Mouse (Mus musculus) embryonic stem cell, embryonic (primary cell): ENCODE measurements around the gene Tead3.

Experiments used
- CTCF ChIA-PET, 4 experiments: fragments of 300-600 bp in 2 of 4; fragments of 350-600 bp in 2 of 4; sonication (Branson Sonifier 250); formaldehyde crosslinking; loops; one replicate each; lab custom pipeline; 2022; ENCODE audit warnings: inconsistent platforms in 2 of 4; lab: Charles Lee
- POLR2A ChIA-PET, 4 experiments: fragments of 300-600 bp in 2 of 4; fragments of 350-600 bp in 2 of 4; sonication (Branson Sonifier 250); formaldehyde crosslinking; loops; one replicate each; lab custom pipeline; 2022; ENCODE audit warnings: antibody characterized with exemption in 4 of 4, inconsistent platforms in 1 of 4; lab: Charles Lee

Gene Tead3

DNA sequence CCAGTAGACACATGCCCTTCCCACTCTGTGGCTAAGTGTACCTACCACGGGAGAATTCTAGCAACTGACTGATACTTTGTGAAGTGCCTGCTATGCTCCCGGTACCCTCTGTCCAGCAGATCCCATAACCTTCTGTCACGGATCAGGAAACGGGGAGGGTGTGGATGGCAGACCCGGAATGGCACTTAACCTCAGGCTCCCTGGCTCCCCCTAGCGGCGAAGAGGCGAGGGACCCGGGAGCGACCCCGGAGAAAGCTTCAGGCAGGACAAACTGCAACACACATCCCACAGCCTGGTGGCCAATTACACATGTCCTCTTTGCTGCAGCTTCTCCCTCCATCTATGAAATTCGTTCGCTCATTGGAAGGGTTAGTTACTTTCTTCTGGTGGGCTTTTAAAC is 17.8 kb upstream of the Tead3 start:
- POLR2A ChIA-PET, result interaction anchor here (0.5 to 3.9 kb wide), 12 partner anchors 11 to 272 kb away, joined by 3 to 27 read pairs (median 3); partner anchors contain the start of gene Def6 (in 1 of the 4)
- CTCF ChIA-PET, result interaction anchor here (0.5 to 2.8 kb wide), 63 partner anchors 8 to 603 kb away, joined by 3 to 25 read pairs (median 4); partner anchors contain the start of genes Def6 (in 2 of the 4), Tead3 (in 2 of the 4) and Fance (in 1 of the 4)

DNA sequence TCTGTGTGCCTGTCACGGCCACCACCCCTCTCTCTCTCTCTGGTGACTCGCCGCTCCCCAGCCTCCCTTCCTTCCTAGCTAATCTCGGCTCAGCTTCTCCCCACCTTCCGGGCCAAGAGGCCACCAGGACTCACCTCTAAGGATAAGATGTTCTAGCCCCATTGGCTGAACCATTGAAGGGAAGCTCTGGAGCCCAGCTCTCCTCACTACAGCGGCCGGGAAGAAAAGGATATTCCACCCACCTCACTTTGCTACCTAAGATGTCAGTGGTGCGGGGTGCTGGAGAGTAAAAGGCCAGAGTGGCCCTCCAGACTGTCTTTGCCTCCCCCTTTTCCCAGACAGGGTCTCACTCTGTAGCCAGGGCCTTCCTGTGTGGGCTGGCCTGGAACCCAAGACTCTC is 14.5 kb upstream of the Tead3 start, which contains the start of gene Tulp1:
Tulp1 (minus strand) TSS at position 101 of the 400 bp plus-strand sequence.
- ChIA-PET POLR2A (interaction anchor here (0.6 to 45.8 kb wide), 13 partner anchors 10 to 164 kb away, joined by 3 to 990 read pairs (median 5); partner anchors contain the start of genes Tead3 (in 2 of the 4), Fance (in 1 of the 4) and Rpl10a (in 1 of the 4)), CTCF (interaction anchor here (0.5 to 1.1 kb wide), 7 partner anchors 10 to 1465 kb away, joined by 3 to 7 read pairs (median 4); no protein-coding TSS in a partner anchor)

DNA sequence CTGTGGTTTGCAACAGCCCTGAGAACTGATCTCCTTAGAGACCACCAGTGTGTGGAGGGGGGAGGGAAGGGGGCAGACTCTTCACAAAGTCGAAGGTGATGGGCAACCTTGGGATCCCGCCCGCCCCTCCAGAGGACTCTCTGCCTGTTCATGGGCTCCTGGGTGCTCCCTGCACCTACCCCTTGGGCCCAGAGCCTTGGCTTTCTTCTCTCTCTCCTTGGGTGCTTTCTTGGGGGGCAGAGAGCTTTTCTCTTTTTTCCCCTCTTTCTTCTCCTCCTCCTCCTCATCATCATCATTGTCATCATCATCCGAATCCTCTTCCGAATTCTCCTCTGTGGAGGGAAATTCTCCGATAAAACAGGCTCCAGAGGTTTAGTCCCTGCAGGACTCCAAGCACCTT is 12.9 kb upstream of the Tead3 start:
- CTCF ChIA-PET, result interaction anchor here in 2 of 4 experiments (0.6 to 1.0 kb wide), 4 partner anchors 8 to 281 kb away, joined by 3 read pairs; no protein-coding TSS in a partner anchor
- POLR2A ChIA-PET, result interaction anchor here in 3 of 4 experiments (0.9 to 45.8 kb wide), 7 partner anchors 13 to 140 kb away, joined by 3 to 990 read pairs (median 7); partner anchors contain the start of genes Tead3 (in 2 of the 3), Fance (in 1 of the 3) and Rpl10a (in 1 of the 3)

DNA sequence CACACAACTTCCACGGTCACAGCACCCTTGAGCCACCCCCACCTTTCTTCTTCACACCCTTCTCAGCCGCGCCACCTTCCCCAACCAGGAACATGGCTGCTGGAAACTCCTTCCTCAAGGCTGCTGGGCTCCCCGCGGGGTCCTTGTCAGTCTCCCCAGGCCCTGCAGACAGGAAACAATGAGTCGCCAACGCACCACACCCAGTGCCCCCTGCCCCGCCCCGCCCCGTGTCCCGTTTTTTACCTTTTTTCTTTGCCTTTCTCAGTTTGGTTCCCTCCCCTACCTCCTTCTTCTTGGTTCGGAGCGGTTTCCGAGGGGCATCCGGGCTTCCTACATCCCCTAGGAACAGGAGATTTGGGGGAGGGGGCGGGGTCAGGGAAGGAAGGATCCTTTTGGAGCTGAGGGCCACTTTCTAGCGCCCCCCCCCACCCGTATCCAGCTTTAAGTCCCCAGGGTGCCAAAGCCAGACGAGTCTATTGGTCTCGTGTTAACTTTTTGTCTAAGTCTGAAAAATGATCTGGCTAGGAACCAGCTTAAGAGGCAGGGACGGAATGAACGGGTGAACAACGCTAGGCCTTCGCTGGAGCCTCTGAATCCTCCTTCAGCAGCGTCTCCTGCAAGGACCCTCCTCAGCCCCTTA is 12.2 kb upstream of the Tead3 start:
- ChIA-PET CTCF (interaction anchor here (0.5 to 0.7 kb wide), 5 partner anchors 9 to 127 kb away, joined by 3 to 4 read pairs (median 3); no protein-coding TSS in a partner anchor), POLR2A (interaction anchor here in 2 of 4 experiments (0.6 to 45.8 kb wide), 6 partner anchors 13 to 260 kb away, joined by 3 to 990 read pairs (median 8); partner anchors contain the start of genes Fance (in 1 of the 2), Rpl10a (in 1 of the 2) and Tead3 (in 1 of the 2))

DNA sequence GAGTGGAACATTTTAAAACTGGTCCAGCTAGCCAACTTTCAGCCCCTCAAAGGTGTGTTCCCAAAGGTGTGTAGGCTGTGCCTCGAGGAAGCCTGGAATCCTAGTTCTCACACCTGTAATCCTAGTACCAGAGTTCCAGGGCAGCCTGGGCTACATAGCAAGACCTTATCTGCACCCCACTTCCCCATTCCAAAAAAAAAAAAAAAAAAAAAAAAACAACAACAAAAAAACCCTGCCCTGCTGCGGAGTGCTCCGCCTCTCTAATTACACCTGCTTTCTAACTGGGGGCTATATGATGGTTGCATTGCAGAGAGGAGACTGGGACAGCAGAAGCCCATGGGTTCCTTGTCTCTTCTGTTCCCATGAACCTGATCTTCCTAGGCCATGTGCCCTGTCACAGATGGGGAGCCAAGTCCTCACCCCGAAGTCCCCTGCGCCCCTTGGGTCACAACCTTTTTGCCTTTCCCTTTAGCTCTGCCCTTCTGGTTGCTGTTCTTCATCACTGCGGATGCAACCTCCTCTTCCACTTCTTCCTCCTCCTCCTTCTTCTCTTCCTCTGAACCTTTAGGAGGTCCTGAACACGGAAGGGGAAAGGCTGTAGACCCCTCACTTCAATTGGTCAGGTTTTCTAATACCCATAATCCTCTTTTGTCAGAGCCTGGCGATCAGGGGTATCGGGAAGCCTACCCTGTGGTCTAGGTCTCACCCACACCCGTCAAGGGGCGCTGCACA is 11.5 kb upstream of the Tead3 start:
- ChIA-PET POLR2A (interaction anchor here in 1 of 4 experiments (0.6 to 45.8 kb wide), 6 partner anchors 12 to 261 kb away, joined by 3 to 990 read pairs (median 4); partner anchors contain the start of genes Fance, Rpl10a and Tead3), CTCF (interaction anchor here in 2 of 4 experiments (0.5 to 0.6 kb wide), 3 partner anchors 10 to 51 kb away, joined by 3 to 4 read pairs (median 3); no protein-coding TSS in a partner anchor)

DNA sequence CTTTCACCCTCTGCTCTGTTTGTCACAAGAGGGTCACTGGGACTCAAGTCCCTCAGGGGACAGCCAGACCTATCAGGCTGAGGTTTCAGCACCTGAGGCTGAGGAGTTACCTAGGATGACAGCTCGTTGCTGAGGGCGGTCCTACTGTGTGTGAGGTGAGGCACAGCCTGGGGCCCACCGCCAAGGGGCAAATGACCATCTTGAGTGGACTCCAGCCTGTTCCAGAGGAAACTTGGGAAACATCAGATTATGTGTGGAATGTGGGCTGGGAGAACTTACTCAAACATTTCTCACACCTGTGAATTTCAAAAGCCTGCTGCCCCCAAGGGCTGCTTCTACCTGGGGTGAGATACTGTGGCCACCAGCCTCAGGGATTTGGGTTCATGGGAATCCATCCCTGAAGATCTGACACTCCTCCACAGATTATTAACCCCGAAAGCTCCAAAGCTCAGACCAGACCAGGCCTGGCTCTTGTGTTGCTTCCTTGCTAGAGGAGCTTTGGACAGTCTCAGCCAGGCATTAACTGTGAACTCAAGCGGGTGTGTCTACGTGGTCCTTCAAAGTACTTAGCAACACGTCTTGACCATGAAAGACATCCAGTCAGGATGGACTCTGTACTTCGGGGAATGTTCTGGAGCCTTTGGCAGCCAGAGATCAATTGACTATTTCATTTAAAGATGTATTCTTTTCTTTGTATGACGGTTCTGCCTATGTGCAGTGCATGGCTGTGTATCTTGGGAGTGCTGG is 10.1 kb upstream of the Tead3 start:
- CTCF ChIA-PET, result interaction anchor here (0.5 to 5.1 kb wide), 5 partner anchors 7 to 30 kb away, joined by 3 to 25 read pairs (median 5); partner anchors contain the start of gene Tead3 (in 1 of the 4)
- POLR2A ChIA-PET, result interaction anchor here in 3 of 4 experiments (0.6 to 45.8 kb wide), 8 partner anchors 10 to 644 kb away, joined by 3 to 990 read pairs (median 4); partner anchors contain the start of genes Tead3 (in 2 of the 3), Fance (in 1 of the 3) and Rpl10a (in 1 of the 3)

DNA sequence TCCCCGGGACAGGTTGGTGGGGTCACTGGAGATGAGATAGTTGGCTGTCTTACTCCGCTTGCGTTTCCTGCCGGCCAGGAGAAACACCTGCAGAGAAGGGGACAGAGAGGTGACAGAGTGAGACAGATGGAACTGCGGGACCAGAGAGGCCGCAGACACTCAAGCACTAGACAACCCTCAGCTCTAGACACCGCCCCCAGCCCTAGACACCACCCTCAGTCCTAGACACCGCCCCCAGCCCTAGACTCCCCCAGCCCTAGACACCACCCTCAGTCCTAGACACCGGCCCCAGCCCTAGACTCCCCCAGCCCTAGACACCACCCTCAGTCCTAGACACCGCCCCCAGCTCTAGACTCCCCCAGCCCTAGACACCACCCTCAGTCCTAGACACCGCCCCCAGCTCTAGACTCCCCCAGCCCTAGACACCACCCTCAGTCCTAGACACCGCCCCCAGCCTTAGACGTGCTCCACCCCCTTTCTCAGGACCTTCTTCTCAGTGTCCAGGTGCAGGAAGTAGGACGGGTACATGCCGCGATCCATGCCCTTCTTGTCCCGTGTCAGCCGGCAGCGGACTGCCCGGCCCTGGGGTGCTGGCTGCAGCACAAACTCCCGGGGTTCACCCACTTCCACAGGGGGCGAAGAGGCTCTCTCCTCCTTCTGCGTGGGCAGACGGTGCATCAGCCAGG is 8.1 kb upstream of the Tead3 start:
- ChIA-PET POLR2A (interaction anchor here (0.5 to 45.8 kb wide), 16 partner anchors 8 to 170 kb away, joined by 3 to 990 read pairs (median 4); partner anchors contain the start of genes Rpl10a (in 2 of the 4), Tead3 (in 2 of the 4), Def6 (in 1 of the 4) and Fance (in 1 of the 4)), CTCF (interaction anchor here (0.5 to 5.1 kb wide), 15 partner anchors 9 to 1285 kb away, joined by 3 to 25 read pairs (median 5); no protein-coding TSS in a partner anchor)

DNA sequence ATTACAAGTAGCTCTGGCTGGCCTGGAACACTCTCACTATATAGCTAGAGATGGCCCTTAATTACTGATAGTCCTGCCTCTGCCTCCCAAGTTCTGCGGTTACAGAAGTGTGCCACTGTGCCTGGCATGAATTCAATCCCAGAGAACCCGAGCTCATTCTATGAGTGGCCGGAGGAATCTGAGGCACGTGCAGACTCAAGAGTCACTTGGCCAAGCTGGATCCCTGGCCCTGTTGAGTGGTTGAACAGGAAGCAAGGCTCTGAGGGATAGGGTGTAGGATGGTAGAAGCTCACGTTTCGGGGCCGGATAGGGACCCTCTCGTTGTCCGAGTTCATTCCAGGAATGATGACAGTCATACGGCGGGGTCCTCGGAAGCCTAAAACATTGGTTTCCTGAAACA is 5.3 kb upstream of the Tead3 start:
- ChIA-PET CTCF (interaction anchor here in 3 of 4 experiments (0.5 to 5.1 kb wide), 6 partner anchors 12 to 658 kb away, joined by 3 to 25 read pairs (median 4); no protein-coding TSS in a partner anchor), POLR2A (interaction anchor here in 3 of 4 experiments (0.6 to 45.8 kb wide), 11 partner anchors 10 to 169 kb away, joined by 3 to 990 read pairs (median 4); partner anchors contain the start of genes Rpl10a (in 2 of the 3) and Fance (in 1 of the 3))

DNA sequence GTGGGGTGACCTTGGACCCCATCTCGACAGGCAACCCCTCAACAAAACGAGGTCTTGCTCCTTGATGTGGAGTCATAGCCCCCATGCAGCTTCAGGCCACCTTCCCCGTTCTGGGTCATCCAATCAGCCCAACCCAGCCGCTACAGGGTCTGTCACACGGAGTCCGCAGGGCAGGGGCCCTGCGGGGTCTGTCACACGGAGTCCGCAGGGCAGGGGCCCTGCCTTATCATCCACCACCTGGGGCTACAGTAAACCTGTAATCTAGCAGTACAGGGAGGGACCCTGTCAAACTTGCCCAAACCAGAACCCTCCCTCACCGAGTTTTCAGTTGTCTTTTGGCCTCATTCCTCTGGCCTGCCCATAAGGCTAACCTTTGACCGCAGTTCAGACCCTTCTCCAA is 1.4 kb upstream of the Tead3 start:
- CTCF ChIA-PET, result no interaction called here
- POLR2A ChIA-PET, result interaction anchor here in 3 of 4 experiments (2.1 to 45.8 kb wide), 5 partner anchors 11 to 28 kb away, joined by 7 to 990 read pairs (median 29); partner anchors contain the start of genes Rpl10a (in 2 of the 3), Fance (in 1 of the 3) and Tulp1 (in 1 of the 3)

DNA sequence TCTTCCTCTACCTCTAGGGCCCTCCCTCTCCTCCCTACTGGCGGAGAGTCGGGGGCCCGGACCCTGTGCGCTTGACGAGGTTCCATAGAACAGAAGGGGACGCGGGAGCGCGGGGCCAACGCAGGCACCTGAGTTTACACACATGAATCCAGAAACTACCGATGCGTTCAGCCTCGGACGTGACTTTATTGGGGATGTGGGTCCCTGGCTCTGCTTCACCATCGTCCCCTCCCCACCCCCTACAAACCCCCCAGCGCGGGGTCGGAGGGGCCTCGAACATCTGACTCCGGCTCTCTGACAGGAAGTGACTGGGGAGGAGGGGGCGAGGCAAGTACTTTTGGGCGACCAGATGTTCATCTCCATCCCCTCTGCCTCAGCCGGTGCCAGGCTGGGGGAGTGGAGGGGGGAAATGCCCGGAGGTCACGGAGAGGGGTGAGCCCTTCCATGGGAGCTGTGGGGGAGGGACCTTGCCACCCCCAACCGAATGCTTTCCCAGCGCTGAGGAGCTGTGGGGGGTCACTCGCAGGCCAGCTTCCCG is 805 bp upstream of the Tead3 start:
- ChIA-PET POLR2A (interaction anchor here (0.6 to 45.8 kb wide), 20 partner anchors 8 to 172 kb away, joined by 3 to 990 read pairs (median 4); partner anchors contain the start of genes Rpl10a (in 2 of the 4), Tulp1 (in 2 of the 4), Fance (in 1 of the 4) and Ppard (in 1 of the 4)), CTCF (interaction anchor here in 3 of 4 experiments (0.7 to 2.9 kb wide), 9 partner anchors 9 to 636 kb away, joined by 3 to 11 read pairs (median 5); partner anchors contain the start of gene Rpl10a (in 1 of the 3))

DNA sequence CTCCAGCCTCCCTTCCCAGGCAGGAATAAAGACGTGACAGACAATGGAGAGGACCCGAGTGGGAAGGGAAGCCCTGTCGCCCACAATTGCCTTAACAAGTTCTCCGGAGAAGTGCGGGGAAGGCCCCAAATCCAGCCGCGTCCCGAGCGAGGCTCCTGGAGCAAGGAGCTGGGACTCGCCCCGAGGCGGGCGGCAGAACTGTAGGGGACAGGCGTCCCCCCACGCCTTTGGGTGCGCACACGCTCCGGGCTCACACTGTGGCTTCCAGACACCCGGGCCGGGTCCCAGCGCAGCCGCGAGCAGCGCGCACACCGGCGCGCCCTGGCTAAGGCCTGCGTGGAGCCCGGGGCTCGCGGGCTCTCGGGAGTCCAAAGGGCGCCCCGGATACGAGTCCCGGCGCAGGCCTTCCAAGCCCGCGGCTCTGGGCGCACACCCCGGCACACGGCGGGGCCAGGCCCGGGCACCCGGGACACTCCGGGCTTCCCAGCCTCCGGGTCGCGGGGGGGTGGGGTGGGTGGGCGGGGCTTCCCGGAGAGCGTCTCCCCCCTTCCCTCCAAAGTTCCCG is 634 bp downstream of the Tead3 start:
- POLR2A ChIA-PET, result interaction anchor here (0.5 to 45.8 kb wide), 26 partner anchors 8 to 689 kb away, joined by 3 to 990 read pairs (median 4); partner anchors contain the start of genes Rpl10a (in 2 of the 4), Tulp1 (in 2 of the 4), Fance (in 1 of the 4) and Zfp523 (in 1 of the 4)
- CTCF ChIA-PET, result interaction anchor here (0.5 to 2.9 kb wide), 23 partner anchors 9 to 375 kb away, joined by 3 to 11 read pairs (median 4); partner anchors contain the start of gene Def6 (in 1 of the 4)

DNA sequence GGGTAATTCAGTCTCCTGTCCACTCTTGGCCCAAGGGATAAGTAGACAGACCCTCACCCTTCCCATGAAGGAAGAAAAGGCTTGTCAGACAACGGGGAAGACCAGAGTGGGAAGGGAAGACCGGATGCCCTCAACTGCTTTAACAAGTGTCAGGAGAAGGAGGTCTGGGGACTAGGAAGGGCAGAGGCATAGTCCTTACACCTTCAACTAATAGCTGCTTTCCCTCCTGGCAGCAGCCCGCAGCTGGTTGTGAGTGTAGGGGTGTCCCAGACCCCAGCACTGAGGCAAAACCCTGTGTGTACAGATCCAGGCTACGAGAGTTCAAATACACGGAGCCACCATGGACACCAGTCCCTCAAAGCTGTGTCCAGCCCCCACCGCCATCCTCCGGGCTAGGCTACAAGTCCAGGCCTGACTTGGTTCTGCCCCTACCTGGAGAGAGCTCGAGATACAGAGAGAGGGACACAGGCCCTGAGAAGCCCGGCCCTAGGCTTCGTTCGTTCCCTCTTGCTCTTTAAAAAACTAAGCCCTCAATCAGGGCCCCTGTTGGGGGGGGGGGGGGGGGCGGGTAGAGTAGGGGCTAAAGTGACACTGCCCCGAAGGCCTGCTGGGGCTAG is 1.2 kb downstream of the Tead3 start:
- POLR2A ChIA-PET, result interaction anchor here (0.6 to 45.8 kb wide), 18 partner anchors 8 to 200 kb away, joined by 3 to 990 read pairs (median 8); partner anchors contain the start of genes Rpl10a (in 2 of the 4), Fance (in 1 of the 4), Tulp1 (in 1 of the 4) and Zfp523 (in 1 of the 4)
- CTCF ChIA-PET, result interaction anchor here in 3 of 4 experiments (0.5 to 2.9 kb wide), 11 partner anchors 8 to 176 kb away, joined by 3 to 11 read pairs (median 4); no protein-coding TSS in a partner anchor

DNA sequence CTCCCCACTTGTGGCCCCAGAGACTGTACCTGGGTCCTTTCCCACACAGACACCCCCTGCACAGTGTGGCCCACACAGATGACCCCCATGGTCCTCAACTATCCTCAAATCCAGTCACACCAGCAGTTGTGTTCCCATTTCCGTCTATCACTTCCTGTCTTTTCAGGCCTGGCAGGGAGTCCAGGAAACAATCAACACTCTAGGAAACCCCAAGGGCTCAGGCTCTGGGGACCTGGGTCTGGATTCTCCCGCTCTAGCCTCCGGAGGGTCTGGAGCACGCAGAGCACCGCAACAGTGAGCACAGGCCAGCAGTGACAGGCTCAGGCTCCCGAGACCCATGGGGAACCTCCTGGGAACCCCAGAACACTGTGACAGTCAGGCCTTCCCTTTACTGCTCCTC is 2.4 kb downstream of the Tead3 start:
- ChIA-PET CTCF (interaction anchor here in 2 of 4 experiments (0.6 to 2.9 kb wide), 4 partner anchors 10 to 127 kb away, joined by 3 to 11 read pairs (median 7); no protein-coding TSS in a partner anchor), POLR2A (interaction anchor here (0.7 to 45.8 kb wide), 9 partner anchors 10 to 181 kb away, joined by 3 to 990 read pairs (median 8); partner anchors contain the start of genes Rpl10a (in 2 of the 4) and Fance (in 1 of the 4))

DNA sequence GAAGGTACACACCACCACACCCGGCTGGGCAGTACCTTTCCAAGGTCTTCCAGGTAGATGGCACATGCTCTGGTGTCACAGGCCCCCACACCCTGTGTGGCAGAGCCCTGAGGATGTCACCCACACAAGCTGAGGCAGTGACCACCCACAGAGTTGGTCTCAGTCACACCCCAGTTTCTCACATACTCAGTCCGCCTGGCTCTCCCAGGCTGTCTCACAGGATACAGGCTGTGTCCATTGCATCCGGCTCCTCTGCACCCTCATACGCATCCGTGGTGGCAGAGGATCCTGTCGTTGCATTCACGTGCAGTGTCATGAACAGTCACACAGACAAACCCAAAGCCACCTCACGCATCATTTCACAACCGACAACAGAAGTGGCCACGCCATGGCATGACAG is 3.3 kb downstream of the Tead3 start:
- ChIA-PET CTCF (no interaction called here), POLR2A (interaction anchor here in 3 of 4 experiments (0.6 to 45.8 kb wide), 3 partner anchors 15 to 23 kb away, joined by 3 to 990 read pairs (median 3); partner anchors contain the start of genes Fance (in 1 of the 3) and Rpl10a (in 1 of the 3))
